Mouse (Mus musculus): ENCODE results near the gene Nyap1. TPM values are rescaled to one million over a fixed set of nuclear protein-coding genes. Genes with fewer than 3 reads are reported as not detected.
"Not testable (repeated sequence)": the region's sequence is repeated elsewhere in the genome, so short reads cannot be mapped to it uniquely, and the experiment has no call there.

Gene Nyap1
- polyA plus RNA-seq, 1 experiment from 2014 or later: 0.33 TPM

DNA sequence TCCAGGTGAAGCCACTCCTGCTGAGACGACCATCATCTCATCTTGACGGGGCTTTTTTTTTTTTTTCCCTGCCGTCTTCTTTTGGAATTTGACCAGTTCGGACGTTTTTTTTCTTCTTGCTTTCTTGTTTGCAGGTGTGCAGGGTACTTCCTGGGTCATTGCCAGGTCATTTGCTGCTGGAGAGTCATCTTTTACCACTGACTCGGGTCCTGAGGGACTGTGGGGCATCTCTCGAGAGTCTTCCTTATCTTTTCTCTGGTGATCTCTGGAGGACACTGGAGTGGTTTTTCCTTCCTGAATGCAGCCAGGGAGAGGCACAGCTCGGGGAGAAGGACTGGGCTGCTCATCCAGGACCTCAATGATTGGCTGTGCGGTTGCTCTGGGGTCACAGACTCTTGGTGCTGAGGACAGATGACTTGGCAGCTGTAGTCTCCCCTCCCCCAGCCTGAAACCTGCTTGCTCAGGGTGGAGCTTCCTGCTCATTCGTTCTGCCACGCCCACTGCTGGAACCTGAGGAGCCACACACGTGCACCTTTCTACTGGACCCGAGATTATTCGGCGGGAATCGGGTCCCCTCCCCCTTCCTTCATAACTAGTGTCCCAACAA, 20.7 kb downstream of the Nyap1 start:
- H3K4me2 ChIP-seq (ENCODE audit: low read depth, low read length): peak overlapping the region; percentile 53
- peaks cover 18% of the 10 kb centered on the region for H3K4me1 ChIP-seq (ENCODE audit: control insufficient read depth, low read depth, low read length)
- not testable (repeated sequence) for H3K9me3 ChIP-seq (replicated peaks; ENCODE audit: control insufficient read depth, low read length); H3K27ac ChIP-seq (ENCODE audit: low read length); H3K36me3 ChIP-seq (ENCODE audit: control insufficient read depth, insufficient read depth)
- H3K9ac ChIP-seq (ENCODE audit: low read depth, low read length): peak overlapping the region; percentile 32; the same call in 1 of the 2 replicates
- peak; percentile 73 for ATAC-seq (ENCODE audit: low read depth)
- WGBS (ENCODE audit: insufficient replicate concordance): 14% methylated on average over 9 of the region's 16 CpGs
- peaks cover 13% of the 10 kb centered on the region for H3K27me3 ChIP-seq (ENCODE audit: control insufficient read depth, insufficient read depth, low read depth, low read length)
- peak overlapping the region; percentile 17; the same call in 1 of the 2 replicates for H3K4me3 ChIP-seq (ENCODE audit: low read depth, low read length)

DNA sequence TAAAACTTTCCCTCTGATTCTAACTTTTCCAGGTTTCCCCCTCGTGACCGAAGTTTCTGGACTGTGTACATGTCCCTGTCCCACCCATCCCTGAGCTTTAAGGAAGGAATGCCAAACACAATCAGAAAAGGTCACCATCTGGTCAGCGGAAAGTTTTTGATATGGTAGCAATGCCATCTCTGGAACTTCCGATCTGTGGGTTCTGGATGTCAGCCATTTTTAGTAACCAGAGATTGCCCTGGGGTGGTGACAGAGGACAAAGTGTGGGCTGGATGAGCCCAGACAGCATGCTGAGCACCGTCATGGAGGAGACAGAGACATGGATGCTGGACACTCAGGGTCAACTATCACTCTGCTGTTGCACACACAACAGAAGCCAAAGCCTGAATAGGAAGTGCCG, 22.3 kb downstream of the Nyap1 start:
- Histone ChIP-seq H3K4me2 (ENCODE audit: low read depth, low read length) (0 out of 2 replicates have a peak overlapping the region, but pooled peaks have one; percentile 6), H3K4me1 (ENCODE audit: control insufficient read depth, low read depth, low read length) (peaks cover 18% of the 10 kb centered on the region), H3K27ac (ENCODE audit: low read length) (no peak overlapping the region), H3K9ac (ENCODE audit: low read depth, low read length) (no peak overlapping the region), H3K9me3 (replicated peaks; ENCODE audit: control insufficient read depth, low read length) (no peaks in the 10 kb centered on the region), H3K4me3 (ENCODE audit: low read depth, low read length) (no peak overlapping the region), H3K36me3 (ENCODE audit: control insufficient read depth, insufficient read depth) (no peaks in the 10 kb centered on the region), H3K27me3 (ENCODE audit: control insufficient read depth, insufficient read depth, low read depth, low read length) (peaks cover 13% of the 10 kb centered on the region)
- 58% methylated on average over 6 of the region's 6 CpGs for WGBS (ENCODE audit: insufficient replicate concordance)
- ATAC-seq (ENCODE audit: low read depth): no peak

GRCm38 (mm10) chr5:137718020-137718790, 23.2 kb downstream of the Nyap1 start:
- H3K4me1 ChIP-seq (ENCODE audit: control insufficient read depth, low read depth, low read length): peaks cover 18% of the 10 kb centered on the region
- 39% methylated on average over 8 of the region's 8 CpGs for WGBS (ENCODE audit: insufficient replicate concordance)
- H3K27me3 ChIP-seq (ENCODE audit: control insufficient read depth, insufficient read depth, low read depth, low read length): peaks cover 10% of the 10 kb centered on the region
- H3K36me3 ChIP-seq (ENCODE audit: control insufficient read depth, insufficient read depth): no peaks in the 10 kb centered on the region
- H3K9ac ChIP-seq (ENCODE audit: low read depth, low read length): no peak overlapping the region
- no peak overlapping the region for H3K4me3 ChIP-seq (ENCODE audit: low read depth, low read length)
- no peak overlapping the region for H3K4me2 ChIP-seq (ENCODE audit: low read depth, low read length)
- no peak overlapping the region for H3K27ac ChIP-seq (ENCODE audit: low read length)
- no peaks in the 10 kb centered on the region for H3K9me3 ChIP-seq (replicated peaks; ENCODE audit: control insufficient read depth, low read length)
- no peak for ATAC-seq (ENCODE audit: low read depth)

GRCm38 (mm10) chr5:137715685-137716084, 25.7 kb downstream of the Nyap1 start:
- no peak overlapping the region for H3K4me2 ChIP-seq (ENCODE audit: low read depth, low read length)
- H3K9me3 ChIP-seq (replicated peaks; ENCODE audit: control insufficient read depth, low read length): no peaks in the 10 kb centered on the region
- H3K27me3 ChIP-seq (ENCODE audit: control insufficient read depth, insufficient read depth, low read depth, low read length): no peaks in the 10 kb centered on the region
- no peak overlapping the region for H3K27ac ChIP-seq (ENCODE audit: low read length)
- no peak overlapping the region for H3K9ac ChIP-seq (ENCODE audit: low read depth, low read length)
- H3K36me3 ChIP-seq (ENCODE audit: control insufficient read depth, insufficient read depth): no peaks in the 10 kb centered on the region
- peaks cover 17% of the 10 kb centered on the region for H3K4me1 ChIP-seq (ENCODE audit: control insufficient read depth, low read depth, low read length)
- no peak overlapping the region for H3K4me3 ChIP-seq (ENCODE audit: low read depth, low read length)
- no peak for ATAC-seq (ENCODE audit: low read depth)
- WGBS (ENCODE audit: insufficient replicate concordance): 67% methylated on average over 8 of the region's 8 CpGs

DNA sequence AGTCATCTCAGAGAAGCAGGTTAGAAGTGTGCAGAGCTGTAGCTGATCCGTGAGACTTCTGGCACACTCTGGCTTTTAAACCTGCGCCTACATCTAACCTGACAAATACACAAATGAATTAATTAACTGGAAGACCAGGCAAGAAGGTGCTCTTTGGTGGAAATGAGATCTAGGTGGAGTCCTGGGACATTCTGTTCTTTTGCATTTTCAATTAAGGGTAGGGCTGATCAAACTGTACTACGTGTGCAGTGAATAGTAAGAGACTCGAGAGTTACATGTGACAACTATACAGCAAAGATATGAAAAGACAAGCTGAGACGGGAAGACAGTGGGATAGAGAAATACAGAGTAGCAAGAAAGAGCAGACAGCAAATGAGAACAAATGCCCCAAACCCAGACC, 28.0 kb downstream of the Nyap1 start:
- Histone ChIP-seq H3K9me3 (replicated peaks; ENCODE audit: control insufficient read depth, low read length) (no peaks in the 10 kb centered on the region), H3K27ac (ENCODE audit: low read length) (no peak overlapping the region), H3K36me3 (ENCODE audit: control insufficient read depth, insufficient read depth) (no peaks in the 10 kb centered on the region), H3K4me3 (ENCODE audit: low read depth, low read length) (no peak overlapping the region), H3K4me2 (ENCODE audit: low read depth, low read length) (no peak overlapping the region), H3K27me3 (ENCODE audit: control insufficient read depth, insufficient read depth, low read depth, low read length) (no peaks in the 10 kb centered on the region), H3K9ac (ENCODE audit: low read depth, low read length) (no peak overlapping the region), H3K4me1 (ENCODE audit: control insufficient read depth, low read depth, low read length) (peaks cover 1% of the 10 kb centered on the region; the same call in 1 of the 2 replicates)
- no peak for ATAC-seq (ENCODE audit: low read depth)
- WGBS (ENCODE audit: insufficient replicate concordance): 62% methylated on average over 5 of the region's 5 CpGs

- WGBS (ENCODE audit: insufficient replicate concordance): 34% methylated on average over 12 of the region's 12 CpGs
- Histone ChIP-seq H3K4me3 (ENCODE audit: low read depth, low read length) (no peak overlapping the region), H3K4me2 (ENCODE audit: low read depth, low read length) (peak overlapping the region; percentile 24; the same call in 1 of the 2 replicates)
Observed at GRCm38 (mm10) chr5:137706913-137707633, 34.3 kb downstream of the Nyap1 start.

GRCm38 (mm10) chr5:137705242-137705641, 36.2 kb downstream of the Nyap1 start:
- Histone ChIP-seq H3K9me3 (replicated peaks; ENCODE audit: control insufficient read depth, low read length) (no peaks in the 10 kb centered on the region), H3K4me2 (ENCODE audit: low read depth, low read length) (no peak overlapping the region), H3K9ac (ENCODE audit: low read depth, low read length) (no peak overlapping the region), H3K4me1 (ENCODE audit: control insufficient read depth, low read depth, low read length) (peaks cover 24% of the 10 kb centered on the region), H3K4me3 (ENCODE audit: low read depth, low read length) (no peak overlapping the region), H3K27ac (ENCODE audit: low read length) (peak overlapping the region; percentile 48), H3K27me3 (ENCODE audit: control insufficient read depth, insufficient read depth, low read depth, low read length) (no peaks in the 10 kb centered on the region), H3K36me3 (ENCODE audit: control insufficient read depth, insufficient read depth) (no peaks in the 10 kb centered on the region)
- no peak for ATAC-seq (ENCODE audit: low read depth)
- 19% methylated on average over 6 of the region's 6 CpGs for WGBS (ENCODE audit: insufficient replicate concordance)

More at GRCm38 (mm10) chr5:137706913-137707633, 34.3 kb downstream of the Nyap1 start:
- ATAC-seq (ENCODE audit: low read depth): peak; percentile 62
- H3K36me3 ChIP-seq (ENCODE audit: control insufficient read depth, insufficient read depth): no peaks in the 10 kb centered on the region
- H3K27me3 ChIP-seq (ENCODE audit: control insufficient read depth, insufficient read depth, low read depth, low read length): no peaks in the 10 kb centered on the region
- H3K9me3 ChIP-seq (replicated peaks; ENCODE audit: control insufficient read depth, low read length): no peaks in the 10 kb centered on the region
- H3K4me1 ChIP-seq (ENCODE audit: control insufficient read depth, low read depth, low read length): peaks cover 23% of the 10 kb centered on the region
- peak overlapping the region; percentile 66; the same call in 1 of the 2 replicates for H3K27ac ChIP-seq (ENCODE audit: low read length)
- peak overlapping the region; percentile 35; the same call in 1 of the 2 replicates for H3K9ac ChIP-seq (ENCODE audit: low read depth, low read length)

- 25% methylated on average over 2 of the region's 2 CpGs for WGBS (ENCODE audit: insufficient replicate concordance)
- no peaks in the 10 kb centered on the region for H3K27me3 ChIP-seq (ENCODE audit: control insufficient read depth, insufficient read depth, low read depth, low read length)
- H3K9ac ChIP-seq (ENCODE audit: low read depth, low read length): no peak overlapping the region
- no peak overlapping the region for H3K4me3 ChIP-seq (ENCODE audit: low read depth, low read length)
- no peak overlapping the region for H3K4me2 ChIP-seq (ENCODE audit: low read depth, low read length)
- peak; percentile 89 for ATAC-seq (ENCODE audit: low read depth)
- no peaks in the 10 kb centered on the region for H3K9me3 ChIP-seq (replicated peaks; ENCODE audit: control insufficient read depth, low read length)
- H3K4me1 ChIP-seq (ENCODE audit: control insufficient read depth, low read depth, low read length): peaks cover 10% of the 10 kb centered on the region
- H3K36me3 ChIP-seq (ENCODE audit: control insufficient read depth, insufficient read depth): no peaks in the 10 kb centered on the region
- peak overlapping the region; percentile 41; the same call in 1 of the 2 replicates for H3K27ac ChIP-seq (ENCODE audit: low read length)
Observed at GRCm38 (mm10) chr5:137699850-137700249, 41.6 kb downstream of the Nyap1 start.

Data from liver, embryonic 16.5 days (tissue).